Mouse (Mus musculus) embryo, embryonic 10.5 days (tissue): ENCODE measurements around the gene Crtc2.
A peak's percentile ranks its signal among the peaks of the same experiment; 100 is the strongest.
"Not testable (repeated sequence)": the region's sequence is repeated elsewhere in the genome, so short reads cannot be mapped to it uniquely, and the experiment has no call there.

Source experiments
- DNase-seq: peaks from one replicate; pipeline ENCODE4 v3.0.0-alpha.2; 2015; ENCODE audit warnings: low spot score

Gene Crtc2

GRCm38 (mm10) chr3:90266901-90267775 is 13.2 kb downstream of the Crtc2 start:
- no peak for DNase-seq

GRCm38 (mm10) chr3:90268190-90268589 is 14.2 kb downstream of the Crtc2 start:
- DNase-seq = no peak

GRCm38 (mm10) chr3:90268971-90269370 is 15.0 kb downstream of the Crtc2 start:
- no peak for DNase-seq

GRCm38 (mm10) chr3:90270784-90271183 is 16.8 kb downstream of the Crtc2 start:
- no peak for DNase-seq

GRCm38 (mm10) chr3:90272170-90272569 is 18.2 kb downstream of the Crtc2 start:
- no peak for DNase-seq

- no peak for DNase-seq
Observed at GRCm38 (mm10) chr3:90273855-90274254, 19.9 kb downstream of the Crtc2 start.

GRCm38 (mm10) chr3:90275286-90275685 is 21.3 kb downstream of the Crtc2 start:
- DNase-seq = no peak

- DNase-seq = no peak
Observed at GRCm38 (mm10) chr3:90276858-90277257, 22.9 kb downstream of the Crtc2 start.

GRCm38 (mm10) chr3:90277793-90278192 is 23.8 kb downstream of the Crtc2 start:
- no peak for DNase-seq

- no peak for DNase-seq
Observed at GRCm38 (mm10) chr3:90278211-90278610, 24.2 kb downstream of the Crtc2 start.

GRCm38 (mm10) chr3:90279216-90279615 is 25.3 kb downstream of the Crtc2 start:
- DNase-seq = no peak

- DNase-seq = no peak
Observed at GRCm38 (mm10) chr3:90279743-90280142, 25.8 kb downstream of the Crtc2 start.

- no peak for DNase-seq
Observed at GRCm38 (mm10) chr3:90280708-90281107, 26.7 kb downstream of the Crtc2 start.

- DNase-seq = no peak
Observed at GRCm38 (mm10) chr3:90284150-90284549, 30.2 kb downstream of the Crtc2 start.

- DNase-seq = not testable (repeated sequence)
Observed at GRCm38 (mm10) chr3:90289403-90289802, 35.4 kb downstream of the Crtc2 start.

GRCm38 (mm10) chr3:90290602-90291001 is 36.6 kb downstream of the Crtc2 start:
- no peak for DNase-seq

GRCm38 (mm10) chr3:90291982-90292344 is 38.0 kb downstream of the Crtc2 start:
- DNase-seq = no peak

GRCm38 (mm10) chr3:90292345-90293275 is 38.6 kb downstream of the Crtc2 start, which contains the start of gene Gatad2b:
Gene Gatad2b, plus strand, starts transcription at chr3:90293178.
- peak; percentile 100 for DNase-seq

GRCm38 (mm10) chr3:90293352-90294063 is 39.5 kb downstream of the Crtc2 start:
- DNase-seq = peak; percentile 89

GRCm38 (mm10) chr3:90294064-90294440 is 40.1 kb downstream of the Crtc2 start:
- peak; percentile 56 for DNase-seq

GRCm38 (mm10) chr3:90294651-90295050 is 40.7 kb downstream of the Crtc2 start:
- no peak for DNase-seq

GRCm38 (mm10) chr3:90305801-90306200 is 51.8 kb downstream of the Crtc2 start:
- DNase-seq = no peak
